Mouse (Mus musculus) WW6 (cell line): ENCODE results near the gene Olfr522.

Experiments used
- DNase-seq: peaks from one replicate; pipeline ENCODE4 v3.0.0-alpha.2; 2013; ENCODE audit warnings: low read depth, low spot score

The Olfr522 gene

DNA sequence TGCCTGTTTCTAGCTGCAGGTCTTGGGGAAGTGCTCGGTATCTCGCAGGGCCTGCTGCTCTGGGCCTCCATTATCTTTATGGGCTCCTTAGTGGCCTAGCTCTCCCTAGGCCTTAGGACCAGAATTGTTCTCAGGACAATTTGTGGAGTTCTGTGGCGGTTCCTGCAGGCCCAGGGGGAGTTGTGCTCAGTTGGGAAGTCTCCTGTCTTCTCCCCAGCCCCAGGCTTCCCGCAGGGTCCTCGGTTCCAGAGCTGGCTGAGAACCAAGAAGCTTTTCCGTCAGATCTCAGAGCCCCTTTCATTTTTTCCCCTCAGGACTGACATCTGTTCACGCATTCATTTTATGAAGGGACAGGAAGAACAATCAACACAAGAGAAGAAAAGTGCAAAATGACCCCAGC is at the start of gene Olfr522:
Olfr522 (minus strand) TSS at position 101 of the 400 bp plus-strand sequence.
- no peak for DNase-seq

- DNase-seq, result no peak
Observed at GRCm38 (mm10) chr7:140213841-140214240, 49.3 kb upstream of the Olfr522 start.

GRCm38 (mm10) chr7:140208677-140209076 is 44.1 kb upstream of the Olfr522 start:
- no peak for DNase-seq

DNA sequence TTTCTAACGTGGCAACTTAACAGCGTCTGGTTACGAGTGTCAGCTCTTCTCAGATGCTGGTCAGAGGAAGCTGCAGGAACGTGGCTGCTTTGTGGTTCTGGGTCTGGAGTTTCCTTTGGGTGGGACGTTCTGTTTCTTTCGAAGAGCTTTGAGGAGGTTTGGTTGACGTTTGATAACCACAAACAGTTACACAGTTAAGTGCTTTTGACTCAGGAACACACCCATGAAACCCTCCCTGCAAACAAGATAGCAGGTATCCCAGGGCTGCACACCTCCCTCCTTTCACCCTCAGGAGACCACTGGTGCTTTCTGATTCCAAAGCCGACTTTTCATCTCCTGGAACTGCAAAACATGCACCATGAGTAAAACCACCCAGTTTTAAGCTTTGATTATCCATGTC is 43.6 kb upstream of the Olfr522 start:
- no peak for DNase-seq

GRCm38 (mm10) chr7:140206904-140207303 is 42.3 kb upstream of the Olfr522 start:
- no peak for DNase-seq

- no peak for DNase-seq
Observed at GRCm38 (mm10) chr7:140205864-140206263, 41.3 kb upstream of the Olfr522 start, which contains the start of gene Olfr524. Olfr524 (minus strand) TSS chr7:140205964.

DNA sequence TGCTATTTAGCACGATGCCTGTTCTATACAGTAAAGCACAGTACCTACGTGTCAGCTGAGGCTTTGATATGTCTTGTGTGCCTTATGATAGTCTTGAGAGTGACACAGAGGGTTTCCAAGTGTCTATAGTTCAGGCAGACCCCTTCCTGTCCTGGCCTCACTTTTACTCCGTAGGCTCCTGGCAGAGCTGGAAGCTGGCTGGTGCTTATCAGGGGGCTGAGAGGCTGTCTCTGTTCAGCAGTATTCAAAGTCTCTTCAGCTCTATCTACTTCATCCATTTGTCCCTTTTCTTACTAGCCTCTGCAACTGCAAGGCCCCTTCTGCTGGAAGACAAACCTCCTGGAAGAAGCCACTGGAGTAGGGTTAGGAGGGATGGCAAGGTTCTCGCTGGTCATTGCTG is 36.5 kb upstream of the Olfr522 start:
- DNase-seq, result no peak

- DNase-seq, result no peak
Observed at GRCm38 (mm10) chr7:140196002-140196401, 31.4 kb upstream of the Olfr522 start.

DNA sequence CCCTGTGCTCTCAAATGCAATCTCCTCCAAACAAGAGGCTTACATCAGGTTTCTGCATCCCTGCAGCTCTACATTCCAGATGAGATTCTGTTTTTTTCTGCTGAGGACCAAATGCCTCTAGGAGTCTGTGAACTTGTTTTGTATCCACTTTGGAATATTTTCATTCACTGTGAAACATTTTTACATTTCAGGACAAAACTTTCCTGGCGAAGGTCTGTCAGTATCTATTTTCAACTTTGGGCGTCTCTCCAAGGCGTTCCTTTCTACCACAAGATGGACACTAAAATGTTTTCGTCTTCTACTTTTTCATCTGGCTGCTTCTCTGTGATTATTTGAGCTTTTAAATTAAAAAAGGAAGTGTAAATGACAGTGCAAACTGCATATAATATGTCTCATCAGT is 29.5 kb upstream of the Olfr522 start:
- DNase-seq, result no peak

GRCm38 (mm10) chr7:140192851-140193250 is 28.3 kb upstream of the Olfr522 start:
- no peak for DNase-seq

DNA sequence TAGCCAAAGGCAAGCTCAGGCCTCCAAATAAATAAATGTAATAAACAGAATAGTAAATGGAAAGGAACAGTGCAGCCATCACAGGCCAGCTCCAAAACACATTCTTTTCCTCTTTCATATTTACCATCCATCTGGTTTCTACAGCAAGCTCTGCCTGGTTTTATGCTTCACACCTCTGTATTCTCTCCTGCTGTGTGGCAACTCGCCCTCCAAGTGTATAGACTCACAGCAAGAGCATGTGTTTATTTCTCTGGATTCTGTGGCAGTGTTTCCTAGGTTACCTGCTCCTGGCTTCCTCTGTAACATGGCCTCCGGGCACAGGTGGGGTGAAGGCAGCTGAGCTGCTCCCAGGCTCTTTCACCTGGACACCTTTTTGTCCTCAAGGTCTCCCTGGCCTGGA is 27.9 kb upstream of the Olfr522 start:
- no peak for DNase-seq

DNA sequence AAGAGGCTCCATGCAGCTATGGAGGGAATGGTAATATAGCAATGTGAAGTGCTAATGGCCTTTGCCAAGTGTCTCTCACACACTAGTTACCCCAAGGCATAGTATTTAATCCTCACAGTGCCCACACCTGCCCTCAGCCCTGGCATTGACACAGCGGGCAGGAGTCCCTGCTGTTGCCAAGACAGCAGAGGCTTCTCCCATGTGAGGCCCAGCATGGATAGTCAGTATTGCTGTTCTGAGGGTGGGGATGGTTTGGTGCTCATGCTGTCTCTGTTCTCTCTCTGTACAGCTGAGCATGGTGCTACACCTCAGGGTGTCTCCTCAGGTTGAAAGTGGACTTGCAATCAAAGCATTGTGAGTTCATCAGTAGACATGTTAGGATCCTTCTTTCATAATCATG is 25.9 kb upstream of the Olfr522 start:
- DNase-seq, result no peak

DNA sequence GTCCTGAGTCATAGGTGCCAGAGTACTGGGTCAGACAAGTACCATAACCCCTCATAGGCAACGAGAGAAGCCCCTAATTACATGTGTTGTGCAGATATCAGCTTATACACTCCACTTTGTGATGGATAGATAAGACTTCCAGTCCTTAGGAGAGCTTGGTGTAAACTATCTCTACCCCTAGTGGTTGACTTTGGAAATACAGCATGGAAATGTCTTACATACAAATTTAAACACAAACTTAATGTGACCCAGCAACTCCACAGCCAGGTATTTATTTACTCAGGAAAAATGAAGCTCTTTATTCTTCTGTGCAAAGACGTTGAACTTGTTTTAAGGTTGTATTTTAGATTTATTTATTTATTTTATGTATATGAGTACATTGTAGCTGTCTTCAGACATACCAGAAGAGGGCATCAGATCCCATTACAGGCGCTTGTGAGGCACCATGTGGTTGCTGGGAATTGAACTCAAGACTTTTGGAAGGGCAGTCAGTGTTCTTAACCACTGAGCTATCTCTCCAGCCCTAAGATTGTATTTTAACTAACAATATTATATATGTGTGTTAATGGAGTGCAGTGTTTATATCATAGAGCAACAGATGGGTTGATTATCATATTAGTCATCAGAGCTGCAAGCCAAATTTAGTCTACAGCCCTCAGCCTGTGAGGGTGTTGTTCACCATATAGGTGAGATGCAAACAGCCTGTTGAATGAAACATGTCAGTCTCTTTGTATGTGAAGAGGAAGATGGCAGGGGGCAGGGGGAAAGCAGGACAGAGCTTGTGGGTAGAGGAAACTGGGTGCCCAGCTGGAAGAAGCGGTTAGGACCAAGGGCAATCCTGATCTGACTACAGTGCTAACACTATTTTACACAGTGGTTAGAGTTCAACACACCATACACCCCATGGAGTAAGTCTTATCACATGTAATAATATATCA is 24.1 kb upstream of the Olfr522 start:
- DNase-seq, result peak; percentile 9

- no peak for DNase-seq
Observed at GRCm38 (mm10) chr7:140187721-140188390, 23.3 kb upstream of the Olfr522 start.

GRCm38 (mm10) chr7:140186646-140187620 is 22.4 kb upstream of the Olfr522 start:
- DNase-seq, result peak; percentile 28

DNA sequence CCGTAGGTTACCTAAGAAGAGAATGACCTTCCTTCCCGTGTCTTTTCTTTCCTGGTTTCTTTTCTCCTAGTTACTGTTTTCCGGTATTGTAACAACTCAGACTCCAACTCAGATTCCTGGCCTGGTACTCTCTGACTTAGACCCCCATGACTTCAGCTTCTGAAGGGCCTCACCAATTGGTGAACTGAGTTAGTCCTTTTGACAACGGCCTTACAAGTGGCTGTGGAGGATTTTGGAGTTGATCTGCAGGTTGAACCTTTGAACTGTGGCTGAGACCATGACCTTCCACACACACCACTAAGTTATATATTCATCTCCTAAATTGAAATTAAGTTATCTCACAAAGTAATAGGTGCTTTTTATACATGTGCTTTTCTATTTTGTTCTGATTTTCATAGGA is 19.6 kb upstream of the Olfr522 start:
- DNase-seq, result no peak

GRCm38 (mm10) chr7:140180692-140181091 is 16.1 kb upstream of the Olfr522 start:
- no peak for DNase-seq

- no peak for DNase-seq
Observed at GRCm38 (mm10) chr7:140179176-140179575, 14.6 kb upstream of the Olfr522 start.

- DNase-seq, result no peak
Observed at GRCm38 (mm10) chr7:140172936-140173335, 8.4 kb upstream of the Olfr522 start, which contains the start of gene Olfr523. Olfr523 (plus strand) TSS chr7:140173217.

- no peak for DNase-seq
Observed at GRCm38 (mm10) chr7:140170863-140171262, 6.3 kb upstream of the Olfr522 start.

DNA sequence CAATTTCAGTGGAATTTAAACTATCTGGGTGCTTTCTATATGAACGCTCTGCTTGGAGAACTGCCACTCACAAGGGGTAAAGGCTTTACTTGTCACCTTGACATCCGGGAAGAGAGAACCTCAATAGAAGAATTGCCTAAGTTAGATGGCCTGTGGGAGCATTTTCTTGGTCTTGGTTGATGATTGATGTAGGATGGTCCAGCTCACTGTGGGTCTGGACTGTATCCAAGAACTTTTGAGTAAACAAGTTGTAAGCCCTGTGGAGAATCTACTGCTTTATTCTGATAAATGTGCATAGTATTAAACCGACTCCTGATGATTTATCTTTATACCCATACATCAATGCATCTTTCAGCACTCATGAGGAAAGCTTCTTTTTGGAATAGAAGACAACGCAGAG is 4.8 kb upstream of the Olfr522 start:
- no peak for DNase-seq
